Mouse (Mus musculus) embryonic fibroblast, embryonic 13.5 days (primary cell): Measurements from ENCODE around the gene Cdyl.

ENCODE experiments used
- CTCF ChIP-seq: IDR thresholded peaks from 2 replicates; pipeline ENCODE4 v1.5.1; 2011; ENCODE audit warnings: mild to moderate bottlenecking, control low read depth, low read length, moderate library complexity, borderline replicate concordance; ENCODE audit not compliant: insufficient read depth
- POLR2A ChIP-seq: IDR thresholded peaks from 2 replicates; pipeline ENCODE4 v1.6.1; 2011; ENCODE audit warnings: low read depth, mild to moderate bottlenecking, control low read depth, low read length, moderate library complexity

DNA sequence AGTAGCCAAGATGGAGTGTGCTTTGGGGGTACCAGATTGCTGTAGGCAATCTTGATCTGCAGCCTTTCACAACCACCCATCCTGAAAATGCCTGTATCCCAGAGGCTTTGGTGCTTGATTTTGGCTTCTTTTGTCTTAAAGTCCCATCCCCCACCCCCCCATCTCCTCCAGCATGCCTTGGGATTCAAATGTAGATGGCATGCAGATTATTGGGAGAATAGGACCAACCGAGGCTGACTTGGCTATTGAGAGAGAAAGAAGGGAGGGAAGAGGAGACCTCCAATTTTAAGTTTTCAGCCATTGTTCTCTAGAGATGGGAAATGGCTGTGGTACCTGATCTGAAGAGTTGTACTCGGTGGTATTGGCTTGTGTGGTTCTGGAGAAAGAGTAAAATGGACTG is 78.6 kb downstream of the Cdyl start:
- TF ChIP-seq CTCF (no peak), POLR2A (no peak)
